Comparison of ENCODE assay signal across 15 mouse cellular contexts in genomic region chr7:99975819-99976575, GRCm38 (mm10). TPM values are rescaled to one million over a fixed set of nuclear protein-coding genes. Genes with fewer than 3 reads are reported as not detected.
A peak's percentile ranks its signal among the peaks of the same experiment; 100 is the strongest.
DNase-seq lines count a peak whose midpoint lies in the region; ATAC-seq and TF ChIP-seq lines count a peak whose summit lies in the region.
"Had no signal": no experiment of that assay in that cellular context is flagged by ENCODE, and none has a peak within 500 bp of the region (broad histone marks: within the 10 kb centered on the region; RNA-seq: fewer than 3 reads in every experiment).

No protein-coding gene starts in this region.

- peaks cover 17% of the 10 kb centered on the region for H3K4me1 ChIP-seq in midbrain, embryonic 11.5 days (ENCODE audit: control insufficient read depth, insufficient read depth, low read length)
- H3K4me1 ChIP-seq in midbrain, embryonic 10.5 days, result peaks cover 51% of the 10 kb centered on the region
- H3K4me1 ChIP-seq in liver, embryonic 11.5 days (replicated peaks; ENCODE audit: control insufficient read depth, insufficient read depth, low read length), result peaks cover 23% of the 10 kb centered on the region
- H3K4me1 ChIP-seq in hindbrain, postnatal 0 days (ENCODE audit: insufficient read depth, low read length), result peaks cover 13% of the 10 kb centered on the region; the same call in 1 of the 2 replicates

- peak; percentile 26 for DNase-seq in midbrain, embryonic 11.5 days (ENCODE audit: low spot score, missing footprints)
- no peak for DNase-seq in midbrain, embryonic 10.5 days (ENCODE audit: low spot score)
- peak; percentile 29 for DNase-seq in liver, embryonic 11.5 days (ENCODE audit: low spot score)
- DNase-seq in lung, postnatal 10 days, result peak; percentile 18
- no peak for DNase-seq in hindbrain, postnatal 0 days (ENCODE audit: low spot score)
- DNase-seq in right cerebral cortex, postnatal 14 days, result no peak
- no peak for DNase-seq in gastrocnemius, postnatal 14 days
- DNase-seq: cerebellum, adult 9-10 months; kidney, postnatal 4 days; right cerebral cortex, adult 18-20 months; thymus, postnatal 4 days had no signal

- no peak for TF ChIP-seq CTCF in hindbrain, postnatal 0 days (IDR thresholded peaks at IDR 0.05; ENCODE audit: low read depth)

- ATAC-seq in midbrain, embryonic 11.5 days (ENCODE audit: low FRiP score), result no peak
- no peak for ATAC-seq in liver, embryonic 11.5 days (replicated peaks; ENCODE audit: low FRiP score)
- ATAC-seq in hindbrain, postnatal 0 days, result no peak

- intact Hi-C loops in gastrocnemius, postnatal 14 days (cut with DNase I; ENCODE audit: low total_unique reads), result no loop called here

- no peak overlapping the region for H3K9ac ChIP-seq in midbrain, embryonic 11.5 days (ENCODE audit: low read length)
- H3K9ac ChIP-seq in liver, embryonic 11.5 days (ENCODE audit: low read depth, low read length), result no peak overlapping the region
- no peak overlapping the region for H3K9ac ChIP-seq in hindbrain, postnatal 0 days (replicated peaks; ENCODE audit: low read length)

- H3K36me3 ChIP-seq in midbrain, embryonic 11.5 days (ENCODE audit: control insufficient read depth, insufficient read depth, low read length), result no peaks in the 10 kb centered on the region
- H3K36me3 ChIP-seq in midbrain, embryonic 10.5 days, result peaks cover 12% of the 10 kb centered on the region
- no peaks in the 10 kb centered on the region for H3K36me3 ChIP-seq in liver, embryonic 11.5 days (ENCODE audit: control insufficient read depth, insufficient read depth, low read length)
- no peaks in the 10 kb centered on the region for H3K36me3 ChIP-seq in hindbrain, postnatal 0 days (ENCODE audit: insufficient read depth, low read length)

- no peaks in the 10 kb centered on the region for H3K9me3 ChIP-seq in midbrain, embryonic 11.5 days (ENCODE audit: control insufficient read depth, low read length)
- peaks cover 5% of the 10 kb centered on the region for H3K9me3 ChIP-seq in midbrain, embryonic 10.5 days (replicated peaks)
- H3K9me3 ChIP-seq in liver, embryonic 11.5 days (ENCODE audit: control insufficient read depth, low read length), result no peaks in the 10 kb centered on the region
- no peaks in the 10 kb centered on the region for H3K9me3 ChIP-seq in hindbrain, postnatal 0 days (ENCODE audit: low read length)

- no peaks in the 10 kb centered on the region for H3K27me3 ChIP-seq in midbrain, embryonic 11.5 days (ENCODE audit: control insufficient read depth, insufficient read depth, low read length)
- H3K27me3 ChIP-seq in midbrain, embryonic 10.5 days (ENCODE audit: low read depth, poor library complexity, severe bottlenecking), result no peaks in the 10 kb centered on the region
- H3K27me3 ChIP-seq in liver, embryonic 11.5 days (replicated peaks; ENCODE audit: control insufficient read depth, insufficient read depth, low read length), result no peaks in the 10 kb centered on the region
- H3K27me3 ChIP-seq in hindbrain, postnatal 0 days (ENCODE audit: insufficient read depth, low read length), result no peaks in the 10 kb centered on the region
- H3K27me3 ChIP-seq: CH12.LX had no signal

- H3K4me2 ChIP-seq in midbrain, embryonic 11.5 days, result no peak overlapping the region
- no peak overlapping the region; the same call in 1 of the 2 replicates for H3K4me2 ChIP-seq in liver, embryonic 11.5 days
- H3K4me2 ChIP-seq in hindbrain, postnatal 0 days (ENCODE audit: low read depth, low read length), result no peak overlapping the region
- H3K4me2 ChIP-seq: heart, embryonic 11.5 days had no signal

- no peak overlapping the region for H3K27ac ChIP-seq in midbrain, embryonic 11.5 days (ENCODE audit: low read depth, low read length)
- no peak overlapping the region for H3K27ac ChIP-seq in midbrain, embryonic 10.5 days (replicated peaks)
- H3K27ac ChIP-seq in liver, embryonic 11.5 days (ENCODE audit: low read depth, low read length), result peak overlapping the region; percentile 48
- no peak overlapping the region for H3K27ac ChIP-seq in hindbrain, postnatal 0 days
- H3K27ac ChIP-seq: forebrain, embryonic 10.5 days had no signal

- no peak overlapping the region for H3K4me3 ChIP-seq in midbrain, embryonic 11.5 days (ENCODE audit: low read depth, low read length)
- no peak overlapping the region for H3K4me3 ChIP-seq in midbrain, embryonic 10.5 days
- no peak overlapping the region for H3K4me3 ChIP-seq in liver, embryonic 11.5 days (ENCODE audit: low read depth, low read length)
- no peak overlapping the region for H3K4me3 ChIP-seq in hindbrain, postnatal 0 days (ENCODE audit: low read length)
- H3K4me3 ChIP-seq: forebrain, embryonic 10.5 days had no signal

- 90% methylated on average over 5 of the region's 5 CpGs for WGBS in midbrain, embryonic 11.5 days
- WGBS in midbrain, embryonic 10.5 days, result 85% methylated on average over 5 of the region's 5 CpGs
- WGBS in liver, embryonic 11.5 days, result 84% methylated on average over 5 of the region's 5 CpGs
- 82% methylated on average over 5 of the region's 5 CpGs for WGBS in hindbrain, postnatal 0 days

RNA-seq across cellular contexts. Expression of gene Rnf169, which starts 4.3 kb away (rescaled TPM):
- 6.5 and 6.6 TPM in 2 replicates for polyA plus RNA-seq in midbrain, embryonic 11.5 days (2014; fragmentation: Nextera tagmentation; extraction: Ambion mirVana)
- 4.0 and 4.5 TPM in 2 replicates for polyA plus RNA-seq in midbrain, embryonic 10.5 days (2016; fragmentation: Nextera tagmentation; extraction: Ambion mirVana)
- 3.7 and 4.3 TPM in 2 replicates for polyA plus RNA-seq in liver, embryonic 11.5 days (2014; fragmentation: Nextera tagmentation; extraction: Ambion mirVana)
- 13.9 and 14.2 TPM in 2 replicates for total RNA-seq in hindbrain, postnatal 0 days (2014; rRNA removed)
- polyA plus RNA-seq in hindbrain, postnatal 0 days (2015; fragmentation: Nextera tagmentation; extraction: Ambion mirVana), result 2.6 and 2.7 TPM in 2 replicates
- total RNA-seq in gastrocnemius, postnatal 14 days (2021), result 1 to 10 TPM; 6.4 to 7.4 TPM

RNA-seq across cellular contexts. Expression of gene Chrdl2, which starts 30.0 kb away (rescaled TPM):
- polyA plus RNA-seq in midbrain, embryonic 11.5 days (2014; fragmentation: Nextera tagmentation; extraction: Ambion mirVana), result 0.11 TPM in 1 of 2 replicates, not detected in the other
- 0.14 and 0.16 TPM in 2 replicates for polyA plus RNA-seq in midbrain, embryonic 10.5 days (2016; fragmentation: Nextera tagmentation; extraction: Ambion mirVana)
- polyA plus RNA-seq in liver, embryonic 11.5 days (2014; fragmentation: Nextera tagmentation; extraction: Ambion mirVana), result 0.19 and 0.39 TPM in 2 replicates
- total RNA-seq in hindbrain, postnatal 0 days (2014; rRNA removed), result 0.43 and 1.8 TPM in 2 replicates
- 1.8 and 2.2 TPM in 2 replicates for polyA plus RNA-seq in hindbrain, postnatal 0 days (2015; fragmentation: Nextera tagmentation; extraction: Ambion mirVana)
- total RNA-seq in gastrocnemius, postnatal 14 days (2021), result 1 to 10 TPM; 1.5 to 3.0 TPM
- total RNA-seq: CH12.LX; hematopoietic stem cell, adult 5-6 weeks had no signal

Comparison
In these comparisons a context has a peak if more than half of its experiments do, and no peak if none do; other contexts are left out.
1. DNase-seq: peak in midbrain, embryonic 11.5 days (single experiment), liver, embryonic 11.5 days (single experiment) and lung, postnatal 10 days (single experiment); none in midbrain, embryonic 10.5 days (single experiment), hindbrain, postnatal 0 days (single experiment), right cerebral cortex, postnatal 14 days (single experiment) and gastrocnemius, postnatal 14 days (single experiment).